Mouse (Mus musculus) left cerebral cortex, adult 11 months (tissue): ENCODE measurements around the gene Efcab2.

ENCODE experiments used
- DNase-seq: peaks from one replicate; pipeline ENCODE4 v3.0.0; 2022; ENCODE audit warnings: low spot score

The Efcab2 gene

GRCm38 (mm10) chr1:178485138-178485867 is 79.4 kb downstream of the Efcab2 start:
- no peak for DNase-seq

- DNase-seq, result no peak
Measured at GRCm38 (mm10) chr1:178485868-178486220, 80.0 kb downstream of the Efcab2 start.

GRCm38 (mm10) chr1:178486828-178487227 is 80.9 kb downstream of the Efcab2 start:
- peak; percentile 34 for DNase-seq

GRCm38 (mm10) chr1:178489127-178489526 is 83.2 kb downstream of the Efcab2 start:
- DNase-seq, result no peak

GRCm38 (mm10) chr1:178491733-178492132 is 85.8 kb downstream of the Efcab2 start:
- DNase-seq, result no peak

- no peak for DNase-seq
Measured at GRCm38 (mm10) chr1:178492493-178492892, 86.6 kb downstream of the Efcab2 start.

GRCm38 (mm10) chr1:178496186-178496585 is 90.3 kb downstream of the Efcab2 start:
- no peak for DNase-seq

- DNase-seq, result no peak
Measured at GRCm38 (mm10) chr1:178496841-178497240, 91.0 kb downstream of the Efcab2 start.

- no peak for DNase-seq
Measured at GRCm38 (mm10) chr1:178506938-178507337, 101.1 kb downstream of the Efcab2 start.

- DNase-seq, result no peak
Measured at GRCm38 (mm10) chr1:178512323-178513031, 106.6 kb downstream of the Efcab2 start.

- no peak for DNase-seq
Measured at GRCm38 (mm10) chr1:178513954-178514353, 108.1 kb downstream of the Efcab2 start.

- no peak for DNase-seq
Measured at GRCm38 (mm10) chr1:178515839-178516238, 110.0 kb downstream of the Efcab2 start.

GRCm38 (mm10) chr1:178522389-178522788 is 116.5 kb downstream of the Efcab2 start:
- no peak for DNase-seq

- no peak for DNase-seq
Measured at GRCm38 (mm10) chr1:178523152-178523551, 117.3 kb downstream of the Efcab2 start.

GRCm38 (mm10) chr1:178527185-178527546 is 121.3 kb downstream of the Efcab2 start:
- DNase-seq, result peak; percentile 66

GRCm38 (mm10) chr1:178527547-178528361 is 121.9 kb downstream of the Efcab2 start:
- no peak for DNase-seq

GRCm38 (mm10) chr1:178528431-178529351 is 122.8 kb downstream of the Efcab2 start, which contains the start of gene Kif26b:
Kif26b (plus strand) TSS chr1:178529125.
- DNase-seq, result no peak

- DNase-seq, result no peak
Measured at GRCm38 (mm10) chr1:178529512-178530300, 123.8 kb downstream of the Efcab2 start.

- DNase-seq, result peak; percentile 38
Measured at GRCm38 (mm10) chr1:178530301-178531078, 124.6 kb downstream of the Efcab2 start.
